Mouse (Mus musculus) cortical plate, adult 2 months (tissue): ENCODE results near the gene Rcn1.

ENCODE experiments used
- CTCF ChIP-seq: fragments of 200-500 bp; IDR thresholded peaks from 2 replicates; pipeline ENCODE4 v1.5.1; 2011; ENCODE audit warnings: mild to moderate bottlenecking, control low read depth, low read length; ENCODE audit not compliant: insufficient read depth; ENCODE audit errors: extremely low read depth
- POLR2A ChIP-seq: fragments of 200-500 bp; IDR thresholded peaks from 2 replicates; pipeline ENCODE4 v1.6.1; 2011; ENCODE audit warnings: mild to moderate bottlenecking, low read length, control low read depth; ENCODE audit not compliant: insufficient read depth; ENCODE audit errors: extremely low read depth

- no peak for TF ChIP-seq CTCF
- no peak for TF ChIP-seq POLR2A
Observed at GRCm38 (mm10) chr2:105379682-105380081, 19.4 kb downstream of the Rcn1 start.
